Mouse (Mus musculus) CD4-positive, CD25-positive, alpha-beta regulatory T cell (primary cell): ENCODE data around the gene Nae1. TPM values are rescaled to one million over a fixed set of nuclear protein-coding genes. Genes with fewer than 3 reads are reported as not detected.

Source experiments
- polyA plus RNA-seq: library from polyadenylated mRNA; unstranded; fragments of 100-300 nt; shearing (Covaris generic); gene quantifications from one replicate; pipeline ENCODE4 v1.2.1, GENCODE M21; 2017

The Nae1 gene
- 95.3 TPM for polyA plus RNA-seq

GRCm38 (mm10) chr8:104533971-104534778 is at the start of gene Nae1, which contains the start of gene Car7:
TSS of gene Nae1 (minus strand) at chr8:104534637.
TSS of gene Car7 (plus strand) at chr8:104534689.

GRCm38 (mm10) chr8:104509061-104510006 is 25.1 kb downstream of the Nae1 start, which contains the start of gene Terb1:
TSS of gene Terb1 (minus strand) at chr8:104509910.

Other genes with a start within 250 kb of the Nae1 start
- gene Cmtm2a, start 241.5 kb downstream of the Nae1 start, polyA plus RNA-seq, result 0.35 TPM
- gene Gm45711, start 224.6 kb downstream of the Nae1 start, polyA plus RNA-seq, result not detected
- 0.11 TPM for gene Cmtm1, start 224.5 kb downstream of the Nae1 start, polyA plus RNA-seq
- not detected for gene Gm11020, start 213.1 kb downstream of the Nae1 start, polyA plus RNA-seq
- gene Cmtm2b, start 212.4 kb downstream of the Nae1 start, polyA plus RNA-seq, result not detected
- 25.9 TPM for gene Cmtm3, start 195.2 kb downstream of the Nae1 start, polyA plus RNA-seq
- gene Cmtm4, start 138.8 kb downstream of the Nae1 start, polyA plus RNA-seq, result 0.31 TPM
- gene Dync1li2, start 91.6 kb downstream of the Nae1 start, polyA plus RNA-seq, result 39.2 TPM
- gene Terb1, start 24.7 kb downstream of the Nae1 start, polyA plus RNA-seq, result not detected
- gene Car7, start 52 bp upstream of the Nae1 start, polyA plus RNA-seq, result 3.8 TPM
- gene Pdp2, start 56.8 kb upstream of the Nae1 start, polyA plus RNA-seq, result 5.7 TPM
- not detected for gene Cdh16, start 89.8 kb upstream of the Nae1 start, polyA plus RNA-seq
- 59.8 TPM for gene Rrad, start 96.7 kb upstream of the Nae1 start, polyA plus RNA-seq
- gene Ciao2b, start 107.3 kb upstream of the Nae1 start, polyA plus RNA-seq, result 114 TPM
- gene Ces2a, start 199.4 kb upstream of the Nae1 start, polyA plus RNA-seq, result 0.12 TPM